Mouse (Mus musculus) layer of hippocampus, adult 11-12 months (tissue): ENCODE measurements around the gene Edf1.

Source experiments
- DNase-seq: peaks from one replicate; pipeline ENCODE4 v3.0.0; 2022; ENCODE audit warnings: low spot score

The Edf1 gene

DNA sequence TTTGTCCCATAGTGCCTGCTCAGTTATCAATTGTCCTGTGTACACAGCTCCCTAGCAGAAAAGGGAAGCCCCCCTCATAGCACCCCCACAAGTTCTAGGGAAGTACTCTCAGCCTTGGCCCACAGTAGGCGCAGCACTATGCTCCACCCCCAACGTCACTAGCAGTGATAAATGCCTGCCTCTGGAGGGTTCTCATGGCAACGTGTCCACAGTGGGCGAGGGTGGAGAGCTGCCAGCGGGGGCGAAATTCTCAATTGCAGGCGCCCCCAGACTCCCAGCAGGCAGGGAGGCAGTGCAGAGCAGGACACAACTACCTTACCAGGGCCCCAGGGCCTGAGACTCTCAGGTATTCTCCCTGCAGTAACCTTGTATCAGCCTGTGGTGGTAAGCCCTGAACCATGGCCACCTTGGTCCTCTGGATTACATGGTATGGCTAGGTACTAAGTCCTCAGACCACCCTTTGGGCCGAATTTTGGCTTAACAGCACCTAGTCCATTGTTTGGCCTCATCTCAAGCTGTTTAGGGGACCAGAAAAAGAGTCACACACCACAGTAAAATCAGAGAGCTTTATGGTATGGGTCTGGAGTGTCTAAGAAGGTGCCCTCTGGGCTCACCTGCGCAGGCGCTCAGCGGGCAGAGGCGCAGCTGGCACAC is 24.9 kb downstream of the Edf1 start:
- peak; percentile 84 for DNase-seq

DNA sequence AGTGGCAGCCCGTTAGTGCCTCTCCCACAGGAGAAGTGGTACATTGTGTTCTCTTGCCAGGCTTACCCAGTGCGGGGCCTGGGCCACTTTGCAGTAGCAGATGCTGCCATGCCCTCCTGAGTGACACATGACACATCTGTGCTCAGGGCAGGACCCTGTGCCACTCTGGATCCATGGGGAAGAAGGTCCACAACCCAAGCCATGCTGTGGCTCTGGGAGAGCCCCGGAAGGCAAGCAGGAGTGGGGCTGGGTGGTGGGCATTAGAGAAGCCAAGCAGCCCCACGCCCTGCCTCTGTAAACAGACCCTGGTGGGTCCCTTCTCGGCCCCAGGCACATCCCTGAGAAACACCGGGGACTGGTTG is 25.5 kb downstream of the Edf1 start:
- DNase-seq: no peak

DNA sequence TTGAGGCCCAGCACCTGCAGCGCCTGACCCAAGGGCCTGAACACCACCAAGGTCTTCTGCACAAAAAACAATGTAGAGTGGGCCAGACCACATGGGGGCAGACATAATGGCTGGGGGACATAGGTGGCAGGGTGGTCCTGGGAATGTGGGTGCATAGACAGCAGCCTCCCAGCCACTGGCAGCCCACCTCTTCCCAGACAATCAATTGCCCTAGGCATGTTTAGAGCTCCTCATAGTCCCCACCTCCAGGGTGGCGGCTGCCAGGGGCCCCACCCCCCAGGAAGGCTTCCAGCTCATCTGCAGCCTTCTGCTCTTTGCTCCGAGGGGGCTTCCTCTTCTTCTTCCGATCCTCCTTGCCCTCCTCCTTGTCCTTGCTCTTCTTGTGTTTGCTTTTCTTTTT is 25.9 kb downstream of the Edf1 start:
- DNase-seq: no peak

GRCm38 (mm10) chr2:25584152-25584551 is 26.5 kb downstream of the Edf1 start:
- DNase-seq: no peak

- DNase-seq: no peak
Measured at GRCm38 (mm10) chr2:25584856-25585255, 27.2 kb downstream of the Edf1 start.

- no peak for DNase-seq
Measured at GRCm38 (mm10) chr2:25585601-25586000, 28.0 kb downstream of the Edf1 start.

GRCm38 (mm10) chr2:25587290-25587689 is 29.6 kb downstream of the Edf1 start:
- no peak for DNase-seq

GRCm38 (mm10) chr2:25588227-25588907 is 30.7 kb downstream of the Edf1 start:
- peak; percentile 41 for DNase-seq

DNA sequence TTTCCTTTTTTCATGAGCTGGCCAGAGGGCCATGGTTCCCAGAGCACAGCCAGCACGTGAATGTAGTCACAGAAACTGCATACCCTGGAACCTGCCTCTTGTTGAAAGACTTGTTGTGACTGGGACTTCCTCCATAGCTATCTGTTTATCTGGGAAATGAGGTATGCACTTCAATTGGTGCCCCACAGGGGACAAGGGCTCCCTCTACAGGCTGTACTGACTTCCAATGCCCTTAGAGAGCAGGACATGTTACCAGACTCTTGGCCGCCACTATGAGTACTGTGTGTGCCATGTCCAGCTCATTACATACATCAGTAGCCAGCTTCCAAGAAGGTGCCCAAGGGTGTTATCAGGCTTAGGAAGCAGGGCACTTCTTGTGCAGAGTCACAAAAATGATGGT is 34.2 kb downstream of the Edf1 start:
- DNase-seq: peak; percentile 69

- DNase-seq: no peak
Measured at GRCm38 (mm10) chr2:25596765-25597510, 39.3 kb downstream of the Edf1 start.

DNA sequence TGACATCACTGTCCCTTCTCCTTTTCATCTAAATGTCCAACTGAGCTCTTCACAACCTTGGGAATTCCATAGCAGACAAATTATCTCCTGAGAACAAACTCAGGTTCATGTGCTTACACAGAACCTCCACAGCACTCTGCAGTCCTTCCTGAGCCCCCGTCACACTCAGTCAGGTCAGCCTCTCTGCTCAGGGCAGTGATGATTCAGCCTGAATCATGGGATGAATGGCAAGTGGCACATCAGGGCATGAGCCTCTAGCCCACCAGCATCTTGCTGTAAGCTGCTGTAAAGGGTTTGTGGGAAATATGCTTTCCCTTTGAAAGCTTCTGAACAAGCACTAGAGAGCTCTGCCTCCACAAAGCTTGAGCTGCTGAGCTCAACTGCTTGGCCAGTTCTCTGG is 41.1 kb downstream of the Edf1 start:
- no peak for DNase-seq

DNA sequence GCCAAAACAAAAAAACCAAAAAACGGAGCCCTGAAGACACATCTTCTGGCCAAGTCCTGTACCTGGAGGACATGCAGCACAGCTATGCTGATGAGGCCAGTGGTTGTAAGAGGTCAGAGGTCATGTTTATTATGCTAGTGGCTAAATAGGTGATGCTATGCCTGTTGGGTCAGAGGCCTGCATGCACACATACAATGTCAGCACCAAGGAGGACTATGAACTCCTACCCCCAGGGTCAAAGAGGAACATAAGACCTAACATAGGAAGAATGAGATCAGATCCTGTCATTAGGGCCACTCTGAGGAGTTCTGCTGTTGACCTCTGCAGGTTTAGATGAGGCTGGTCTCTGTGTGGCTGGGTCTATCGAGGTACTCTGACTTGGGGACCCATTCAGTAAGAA is 42.4 kb downstream of the Edf1 start:
- no peak for DNase-seq

DNA sequence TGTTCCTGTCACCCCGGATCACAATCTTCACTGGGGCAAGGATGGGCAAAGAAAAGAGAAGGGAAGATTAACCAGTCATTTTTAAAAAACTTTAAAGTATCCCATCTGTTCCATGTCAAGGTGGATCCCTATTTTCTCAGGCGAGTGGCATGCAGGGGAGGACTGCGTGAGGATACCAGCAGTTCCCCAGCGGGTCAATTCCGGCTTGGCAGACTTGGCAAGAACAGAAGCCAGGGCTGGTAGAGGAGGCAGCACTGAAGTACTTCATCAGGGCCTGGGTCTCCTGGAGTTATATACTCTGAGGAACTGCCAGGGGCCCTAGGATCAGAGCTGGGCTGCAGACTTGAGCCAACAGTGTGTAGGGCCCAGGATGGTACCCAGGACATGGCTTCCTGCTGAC is 44.9 kb downstream of the Edf1 start:
- no peak for DNase-seq

DNA sequence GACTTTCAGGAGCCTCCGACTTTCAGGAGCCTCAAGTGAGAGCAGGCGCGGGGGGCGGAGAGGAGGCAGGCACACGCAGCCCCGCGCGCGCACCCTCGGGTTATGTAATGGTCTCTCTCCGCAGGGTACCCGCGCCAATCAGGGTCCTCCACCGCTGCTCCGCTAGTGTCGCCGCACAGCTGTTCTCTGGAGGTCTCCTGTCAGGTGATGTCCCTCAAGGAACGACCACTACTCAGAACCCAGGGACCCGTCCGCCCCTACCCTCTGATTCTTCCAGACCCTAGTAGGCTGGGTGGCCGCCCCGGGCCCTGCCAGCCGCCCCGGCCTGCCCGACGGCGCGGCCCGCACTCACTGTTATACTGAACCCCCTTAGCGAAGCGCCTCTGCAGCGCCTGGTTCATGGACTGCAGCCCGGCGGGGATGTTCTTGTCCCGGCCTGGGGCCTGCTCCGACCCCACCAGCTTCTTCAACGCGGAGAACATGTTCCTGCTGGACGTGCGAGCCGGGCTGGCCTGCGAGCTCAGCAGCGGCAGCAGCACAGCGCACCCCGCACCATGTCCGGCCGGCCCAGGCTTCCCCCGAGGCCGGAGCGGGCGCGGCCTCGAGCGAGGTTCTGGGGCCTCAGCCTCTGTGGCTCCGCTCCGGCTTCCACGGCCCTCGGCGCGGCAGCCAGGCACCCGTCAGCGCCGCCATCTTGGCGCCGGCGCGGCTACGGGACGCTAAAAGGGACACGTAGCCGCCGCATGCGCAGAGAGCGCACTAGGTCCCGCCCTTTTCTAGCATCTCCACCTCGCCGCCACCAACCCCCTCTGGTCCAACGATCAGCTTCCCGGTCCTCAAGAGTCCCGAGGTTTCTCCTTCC is 50.3 kb downstream of the Edf1 start, which contains the start of gene Rabl6:
Gene Rabl6 (minus strand): TSS at position 761 of the 862 bp plus-strand sequence.
- DNase-seq: peak; percentile 91

DNA sequence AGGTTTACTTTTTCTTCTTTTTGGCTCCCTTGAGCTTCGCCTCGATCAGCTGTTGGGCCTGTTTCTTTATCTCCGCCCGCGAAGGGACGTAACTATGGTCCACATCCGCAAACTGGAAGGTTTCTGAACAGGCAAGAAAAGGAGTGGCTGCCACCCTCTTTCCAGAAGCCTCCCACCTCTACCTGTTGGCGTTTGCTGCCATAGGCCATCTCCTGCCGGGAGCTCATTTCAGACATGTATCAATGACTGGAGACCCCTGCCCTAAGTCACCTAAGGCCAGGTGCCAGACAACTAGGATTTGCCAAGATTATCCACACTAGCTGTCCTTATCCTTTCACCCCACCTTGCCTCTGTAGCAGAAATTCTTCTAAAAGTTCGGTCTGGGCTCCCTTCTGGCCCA is 51.0 kb downstream of the Edf1 start:
- DNase-seq: no peak
